Mouse (Mus musculus): Measurements from ENCODE around the gene Lrrc10. TPM values are rescaled to one million over a fixed set of nuclear protein-coding genes. Genes with fewer than 3 reads are reported as not detected.

The Lrrc10 gene
- polyA plus RNA-seq, 1 experiment from 2014 or later, result not detected

GRCm38 (mm10) chr10:117049961-117050597 is 4.9 kb downstream of the Lrrc10 start:
- peaks cover 68% of the 10 kb centered on the region for H3K36me3 ChIP-seq
- H3K9ac ChIP-seq (replicated peaks), result no peak overlapping the region
- peaks cover 9% of the 10 kb centered on the region; the same call in 1 of the 2 replicates for H3K4me1 ChIP-seq
- H3K27ac ChIP-seq (replicated peaks), result no peak overlapping the region
- H3K4me3 ChIP-seq, result no peak overlapping the region
- no peaks in the 10 kb centered on the region for H3K27me3 ChIP-seq
- WGBS, result 78% methylated on average over 4 of the region's 4 CpGs
- no peak overlapping the region for H3K4me2 ChIP-seq (replicated peaks)
- ATAC-seq (ENCODE audit: low FRiP score, low read depth), result no peak
- no peaks in the 10 kb centered on the region for H3K9me3 ChIP-seq

GRCm38 (mm10) chr10:117055668-117056067 is 10.5 kb downstream of the Lrrc10 start:
- no peaks in the 10 kb centered on the region for H3K27me3 ChIP-seq
- H3K4me1 ChIP-seq, result peaks cover 3% of the 10 kb centered on the region; the same call in 1 of the 2 replicates
- H3K27ac ChIP-seq (replicated peaks), result no peak overlapping the region
- H3K36me3 ChIP-seq, result peaks cover 98% of the 10 kb centered on the region
- WGBS, result 99% methylated on average over 4 of the region's 4 CpGs
- H3K9ac ChIP-seq (replicated peaks), result no peak overlapping the region
- no peak overlapping the region for H3K4me3 ChIP-seq
- H3K9me3 ChIP-seq, result no peaks in the 10 kb centered on the region
- no peak for ATAC-seq (ENCODE audit: low FRiP score, low read depth)
- no peak overlapping the region for H3K4me2 ChIP-seq (replicated peaks)

- WGBS, result 5% methylated on average over 15 of the region's 15 CpGs
- Histone ChIP-seq H3K27ac (replicated peaks) (no peak overlapping the region), H3K9me3 (no peaks in the 10 kb centered on the region), H3K36me3 (peaks cover 43% of the 10 kb centered on the region), H3K9ac (replicated peaks) (peak overlapping the region; percentile 73), H3K4me3 (peak overlapping the region; percentile 91), H3K27me3 (no peaks in the 10 kb centered on the region), H3K4me2 (replicated peaks) (peak overlapping the region; percentile 72), H3K4me1 (peaks cover 9% of the 10 kb centered on the region)
- peak; percentile 7; the same call in 1 of the 2 replicates for ATAC-seq (ENCODE audit: low FRiP score, low read depth)
Observed at GRCm38 (mm10) chr10:117062894-117063253, 17.7 kb downstream of the Lrrc10 start.

- Histone ChIP-seq H3K4me3 (peak within 1 kb of the TSS; percentile 91), H3K27ac (replicated peaks) (peak within 1 kb of the TSS; percentile 74), H3K9me3 (no peaks in the 10 kb centered on the region), H3K4me1 (peaks cover 9% of the 10 kb centered on the region), H3K27me3 (no peaks in the 10 kb centered on the region), H3K9ac (replicated peaks) (peak within 1 kb of the TSS; percentile 73), H3K36me3 (peaks cover 37% of the 10 kb centered on the region), H3K4me2 (replicated peaks) (peak within 1 kb of the TSS; percentile 72)
- WGBS, result under 1% methylated on average over 68 of the region's 68 CpGs
- peak; percentile 94 for ATAC-seq (ENCODE audit: low FRiP score, low read depth)
Observed at GRCm38 (mm10) chr10:117063254-117064021, 18.3 kb downstream of the Lrrc10 start, which contains the start of gene Cct2. Gene Cct2 (minus strand): TSS chr10:117063814.

GRCm38 (mm10) chr10:117064076-117064475 is 18.9 kb downstream of the Lrrc10 start:
- ATAC-seq (ENCODE audit: low FRiP score, low read depth), result peak; percentile 53; the same call in 1 of the 2 replicates
- Histone ChIP-seq H3K9ac (replicated peaks) (peak overlapping the region; percentile 73; the same call in 1 of the 2 replicates), H3K4me2 (replicated peaks) (peak overlapping the region; percentile 46), H3K4me3 (peak overlapping the region; percentile 91), H3K9me3 (no peaks in the 10 kb centered on the region), H3K27ac (replicated peaks) (peak overlapping the region; percentile 74), H3K36me3 (peaks cover 31% of the 10 kb centered on the region), H3K27me3 (no peaks in the 10 kb centered on the region), H3K4me1 (peaks cover 5% of the 10 kb centered on the region)
- 8% methylated on average over 7 of the region's 7 CpGs for WGBS

GRCm38 (mm10) chr10:117069109-117069508 is 24.0 kb downstream of the Lrrc10 start:
- Histone ChIP-seq H3K36me3 (peaks cover 28% of the 10 kb centered on the region), H3K4me1 (no peaks in the 10 kb centered on the region), H3K27me3 (no peaks in the 10 kb centered on the region), H3K9ac (replicated peaks) (no peak overlapping the region), H3K27ac (replicated peaks) (no peak overlapping the region), H3K4me3 (no peak overlapping the region), H3K4me2 (replicated peaks) (no peak overlapping the region), H3K9me3 (no peaks in the 10 kb centered on the region)
- ATAC-seq (ENCODE audit: low FRiP score, low read depth), result no peak
- 96% methylated on average over 3 of the region's 3 CpGs for WGBS

- H3K9me3 ChIP-seq, result no peaks in the 10 kb centered on the region
- no peaks in the 10 kb centered on the region for H3K4me1 ChIP-seq
- 93% methylated on average over 18 of the region's 18 CpGs for WGBS
- H3K4me3 ChIP-seq, result no peak overlapping the region
- peaks cover 53% of the 10 kb centered on the region for H3K36me3 ChIP-seq
- no peaks in the 10 kb centered on the region for H3K27me3 ChIP-seq
- no peak overlapping the region for H3K9ac ChIP-seq (replicated peaks)
- no peak for ATAC-seq (ENCODE audit: low FRiP score, low read depth)
- no peak overlapping the region for H3K4me2 ChIP-seq (replicated peaks)
- no peak overlapping the region for H3K27ac ChIP-seq (replicated peaks)
Observed at GRCm38 (mm10) chr10:117072191-117072888, 27.2 kb downstream of the Lrrc10 start.

GRCm38 (mm10) chr10:117073176-117073575 is 28.0 kb downstream of the Lrrc10 start:
- no peak for ATAC-seq (ENCODE audit: low FRiP score, low read depth)
- H3K36me3 ChIP-seq, result peaks cover 57% of the 10 kb centered on the region
- no peaks in the 10 kb centered on the region for H3K4me1 ChIP-seq
- H3K4me2 ChIP-seq (replicated peaks), result no peak overlapping the region
- no peak overlapping the region for H3K4me3 ChIP-seq
- H3K27me3 ChIP-seq, result no peaks in the 10 kb centered on the region
- no peak overlapping the region for H3K9ac ChIP-seq (replicated peaks)
- H3K27ac ChIP-seq (replicated peaks), result no peak overlapping the region
- 91% methylated on average over 7 of the region's 7 CpGs for WGBS
- H3K9me3 ChIP-seq, result no peaks in the 10 kb centered on the region

- H3K27ac ChIP-seq (replicated peaks), result no peak overlapping the region
- H3K4me1 ChIP-seq, result no peaks in the 10 kb centered on the region
- H3K9me3 ChIP-seq, result no peaks in the 10 kb centered on the region
- no peak for ATAC-seq (ENCODE audit: low FRiP score, low read depth)
- 84% methylated on average over 6 of the region's 6 CpGs for WGBS
- H3K36me3 ChIP-seq, result peaks cover 63% of the 10 kb centered on the region
- H3K9ac ChIP-seq (replicated peaks), result no peak overlapping the region
- H3K4me2 ChIP-seq (replicated peaks), result no peak overlapping the region
- H3K27me3 ChIP-seq, result no peaks in the 10 kb centered on the region
- H3K4me3 ChIP-seq, result no peak overlapping the region
Observed at GRCm38 (mm10) chr10:117078284-117078683, 33.1 kb downstream of the Lrrc10 start.

GRCm38 (mm10) chr10:117081326-117081725 is 36.2 kb downstream of the Lrrc10 start:
- ATAC-seq (ENCODE audit: low FRiP score, low read depth), result no peak
- 84% methylated on average over 4 of the region's 4 CpGs for WGBS
- Histone ChIP-seq H3K27me3 (no peaks in the 10 kb centered on the region), H3K36me3 (peaks cover 55% of the 10 kb centered on the region), H3K4me1 (no peaks in the 10 kb centered on the region), H3K9ac (replicated peaks) (no peak overlapping the region), H3K9me3 (no peaks in the 10 kb centered on the region), H3K4me3 (no peak overlapping the region), H3K4me2 (replicated peaks) (no peak overlapping the region), H3K27ac (replicated peaks) (no peak overlapping the region)

GRCm38 (mm10) chr10:117081914-117082359 is 36.8 kb downstream of the Lrrc10 start:
- WGBS, result 83% methylated on average over 2 of the region's 2 CpGs
- Histone ChIP-seq H3K4me1 (no peaks in the 10 kb centered on the region), H3K27me3 (no peaks in the 10 kb centered on the region), H3K36me3 (peaks cover 49% of the 10 kb centered on the region), H3K9me3 (no peaks in the 10 kb centered on the region), H3K4me2 (replicated peaks) (no peak overlapping the region), H3K9ac (replicated peaks) (no peak overlapping the region), H3K27ac (replicated peaks) (no peak overlapping the region), H3K4me3 (no peak overlapping the region)
- ATAC-seq (ENCODE audit: low FRiP score, low read depth), result no peak

GRCm38 (mm10) chr10:117089628-117090027 is 44.5 kb downstream of the Lrrc10 start:
- Histone ChIP-seq H3K36me3 (peaks cover 9% of the 10 kb centered on the region; the same call in 1 of the 2 replicates), H3K27me3 (no peaks in the 10 kb centered on the region), H3K4me1 (peaks cover 12% of the 10 kb centered on the region), H3K27ac (replicated peaks) (no peak overlapping the region), H3K4me2 (replicated peaks) (no peak overlapping the region), H3K9me3 (no peaks in the 10 kb centered on the region), H3K4me3 (no peak overlapping the region), H3K9ac (replicated peaks) (no peak overlapping the region)
- 77% methylated on average over 4 of the region's 4 CpGs for WGBS
- no peak for ATAC-seq (ENCODE audit: low FRiP score, low read depth)
